Comparison of ENCODE assay signal across 30 mouse cellular contexts in genomic region chr2:173444386-173444785, GRCm38 (mm10).
DNase-seq lines count a peak whose midpoint lies in the region; ATAC-seq and TF ChIP-seq lines count a peak whose summit lies in the region.
"Had no signal": no experiment of that assay in that cellular context is flagged by ENCODE, and none has a peak within 500 bp of the region (broad histone marks: within the 10 kb centered on the region; RNA-seq: fewer than 3 reads in every experiment).

No protein-coding gene starts in this region.

- DNase-seq in forebrain, embryonic 10.5 days (ENCODE audit: extremely low spot score, low spot score), result no peak
- DNase-seq in CD4-positive, CD25-positive, alpha-beta regulatory T cell, adult 2 months (ENCODE audit: low read depth, low spot score), result peak; percentile 86
- DNase-seq in T-cell, adult 2 months (ENCODE audit: low spot score), result peak; percentile 54
- no peak for DNase-seq in adrenal gland, adult 2 months
- no peak for DNase-seq in adrenal gland, postnatal 14 days
- no peak for DNase-seq in spleen, postnatal 36 days (ENCODE audit: low spot score in 2 of 2)
- DNase-seq: adrenal gland, postnatal 10 days; cerebellum, adult 11 months; cerebellum, adult 9-10 months; cerebellum, postnatal 36 days; forebrain, postnatal 0 days; heart, adult 2 months; heart, postnatal 14 days; kidney, adult 11 months; kidney, postnatal 14 days; left cerebral cortex, postnatal 4 days; liver, postnatal 0 days; lung, postnatal 4 days; right cerebral cortex, postnatal 4 days; thymus, adult 2 months had no signal

- 0 out of 2 replicates have a peak, but pooled peaks cover 4% of the 10 kb centered on the region for H3K4me1 ChIP-seq in forebrain, embryonic 10.5 days
- H3K4me1 ChIP-seq in forebrain, embryonic 15.5 days, result no peaks in the 10 kb centered on the region
- no peaks in the 10 kb centered on the region for H3K4me1 ChIP-seq in intestine, postnatal 0 days (replicated peaks; ENCODE audit: control insufficient read depth, insufficient read depth, low read length)

- H3K27ac ChIP-seq in forebrain, embryonic 10.5 days, result 0 out of 2 replicates have a peak overlapping the region, but pooled peaks have one; percentile 20
- no peak overlapping the region for H3K27ac ChIP-seq in forebrain, embryonic 15.5 days (replicated peaks)
- H3K27ac ChIP-seq in intestine, postnatal 0 days (ENCODE audit: low read depth, low read length), result no peak overlapping the region
- H3K27ac ChIP-seq: embryonic facial prominence, embryonic 13.5 days; heart, adult 2 months; hindbrain, embryonic 10.5 days; hindbrain, embryonic 15.5 days; liver, embryonic 12.5 days; midbrain, embryonic 13.5 days had no signal

- peaks cover 6% of the 10 kb centered on the region; the same call in 1 of the 2 replicates for H3K9me3 ChIP-seq in forebrain, embryonic 10.5 days
- no peaks in the 10 kb centered on the region for H3K9me3 ChIP-seq in forebrain, embryonic 15.5 days
- H3K9me3 ChIP-seq in intestine, postnatal 0 days (ENCODE audit: control insufficient read depth), result no peaks in the 10 kb centered on the region
- H3K9me3 ChIP-seq: hindbrain, embryonic 15.5 days; liver, embryonic 12.5 days; midbrain, embryonic 13.5 days had no signal

- no peak overlapping the region for H3K4me3 ChIP-seq in forebrain, embryonic 10.5 days
- H3K4me3 ChIP-seq in forebrain, embryonic 15.5 days, result no peak overlapping the region
- no peak overlapping the region for H3K4me3 ChIP-seq in intestine, postnatal 0 days (ENCODE audit: low read depth, low read length)
- H3K4me3 ChIP-seq: embryonic facial prominence, embryonic 13.5 days; heart, adult 2 months; hindbrain, embryonic 10.5 days; hindbrain, embryonic 15.5 days; liver, embryonic 12.5 days; megakaryocyte, embryonic 14.5 days; midbrain, embryonic 13.5 days had no signal

- WGBS in forebrain, embryonic 10.5 days, result 86% methylated on average over 9 of the region's 9 CpGs
- WGBS in forebrain, embryonic 15.5 days, result 87% methylated on average over 9 of the region's 9 CpGs
- 78% methylated on average over 9 of the region's 9 CpGs for WGBS in intestine, postnatal 0 days

- H3K4me2 ChIP-seq in forebrain, embryonic 15.5 days (replicated peaks), result no peak overlapping the region
- no peak overlapping the region for H3K4me2 ChIP-seq in intestine, postnatal 0 days (replicated peaks; ENCODE audit: low read depth)
- H3K4me2 ChIP-seq: embryonic facial prominence, embryonic 13.5 days; hindbrain, embryonic 15.5 days; liver, embryonic 12.5 days; midbrain, embryonic 13.5 days had no signal

- H3K36me3 ChIP-seq in forebrain, embryonic 10.5 days (replicated peaks), result no peaks in the 10 kb centered on the region
- H3K36me3 ChIP-seq in forebrain, embryonic 15.5 days, result no peaks in the 10 kb centered on the region
- H3K36me3 ChIP-seq in intestine, postnatal 0 days (ENCODE audit: control insufficient read depth, insufficient read depth), result no peaks in the 10 kb centered on the region
- H3K36me3 ChIP-seq: embryonic facial prominence, embryonic 13.5 days; G1E; hindbrain, embryonic 10.5 days; hindbrain, embryonic 15.5 days; liver, embryonic 12.5 days; midbrain, embryonic 13.5 days had no signal

- no peak for TF ChIP-seq CTCF in intestine, postnatal 0 days (IDR thresholded peaks at IDR 0.05; ENCODE audit: low read depth)

- H3K27me3 ChIP-seq in forebrain, embryonic 10.5 days (ENCODE audit: poor library complexity, severe bottlenecking), result no peaks in the 10 kb centered on the region
- H3K27me3 ChIP-seq in forebrain, embryonic 15.5 days, result no peaks in the 10 kb centered on the region
- no peaks in the 10 kb centered on the region for H3K27me3 ChIP-seq in intestine, postnatal 0 days (replicated peaks; ENCODE audit: control insufficient read depth, insufficient read depth, low read length)
- H3K27me3 ChIP-seq: embryonic facial prominence, embryonic 13.5 days; hindbrain, embryonic 15.5 days; liver, embryonic 12.5 days; midbrain, embryonic 13.5 days had no signal

- no peak overlapping the region for H3K9ac ChIP-seq in forebrain, embryonic 15.5 days (replicated peaks)
- no peak overlapping the region for H3K9ac ChIP-seq in intestine, postnatal 0 days (ENCODE audit: low read depth, low read length)
- H3K9ac ChIP-seq: embryonic facial prominence, embryonic 13.5 days; forebrain, postnatal 0 days; hindbrain, embryonic 15.5 days; liver, embryonic 12.5 days; liver, postnatal 0 days; midbrain, embryonic 13.5 days had no signal

- no peak for ATAC-seq in forebrain, embryonic 15.5 days (replicated peaks)
- 0 out of 2 replicates have a peak, but pooled peaks have one; percentile 16 for ATAC-seq in intestine, postnatal 0 days
- ATAC-seq: forebrain, postnatal 0 days; liver, embryonic 12.5 days; liver, postnatal 0 days; lung, postnatal 0 days; midbrain, embryonic 13.5 days had no signal

Comparison
In these comparisons a context has a peak if more than half of its experiments do, and no peak if none do; other contexts are left out.
1. DNase-seq: peak in CD4-positive, CD25-positive, alpha-beta regulatory T cell, adult 2 months (single experiment) and T-cell, adult 2 months (single experiment); none in forebrain, embryonic 10.5 days (single experiment), adrenal gland, adult 2 months (single experiment), adrenal gland, postnatal 14 days (single experiment) and spleen, postnatal 36 days (0 of 2).